Mouse (Mus musculus): Measurements from ENCODE around the gene Herc4. TPM values are rescaled to one million over a fixed set of nuclear protein-coding genes. Genes with fewer than 3 reads are reported as not detected.

The Herc4 gene
- polyA plus RNA-seq (2015; fragmentation: Nextera tagmentation; extraction: Ambion mirVana) = 23.9 and 30.0 TPM in 2 replicates

- Histone ChIP-seq H3K4me2 (peak within 1 kb of the TSS; percentile 76), H3K9ac (peak within 1 kb of the TSS; percentile 100), H3K36me3 (peaks cover 14% of the 10 kb centered on the region), H3K27ac (peak within 1 kb of the TSS; percentile 99), H3K4me3 (replicated peaks) (peak within 1 kb of the TSS; percentile 100), H3K4me1 (replicated peaks) (peaks cover 34% of the 10 kb centered on the region), H3K9me3 (replicated peaks) (no peaks in the 10 kb centered on the region), H3K27me3 (no peaks in the 10 kb centered on the region)
- peak; percentile 99 for ATAC-seq (ENCODE audit: low read depth)
- DNase-seq = peak; percentile 89
- WGBS (ENCODE audit: insufficient replicate concordance) = under 1% methylated on average over 41 of the region's 44 CpGs
Measured at GRCm38 (mm10) chr10:63243493-63244054, at the start of gene Herc4. TSS of gene Herc4 (plus strand) at chr10:63243810.

GRCm38 (mm10) chr10:63199008-63199407 lies 44.6 kb upstream of the Herc4 start:
- H3K9ac ChIP-seq = no peak overlapping the region
- no peaks in the 10 kb centered on the region for H3K9me3 ChIP-seq (replicated peaks)
- DNase-seq = peak; percentile 55
- H3K27ac ChIP-seq = 0 out of 2 replicates have a peak overlapping the region, but pooled peaks have one; percentile 3
- H3K4me1 ChIP-seq (replicated peaks) = peaks cover 14% of the 10 kb centered on the region
- H3K36me3 ChIP-seq = no peaks in the 10 kb centered on the region
- no peaks in the 10 kb centered on the region for H3K27me3 ChIP-seq
- 19% methylated on average over 4 of the region's 4 CpGs for WGBS (ENCODE audit: insufficient replicate concordance)
- ATAC-seq (ENCODE audit: low read depth) = peak; percentile 81
- no peak overlapping the region for H3K4me3 ChIP-seq (replicated peaks)
- peak overlapping the region; percentile 29 for H3K4me2 ChIP-seq

GRCm38 (mm10) chr10:63201534-63201933 lies 42.1 kb upstream of the Herc4 start:
- 68% methylated on average over 8 of the region's 8 CpGs for WGBS (ENCODE audit: insufficient replicate concordance)
- Histone ChIP-seq H3K36me3 (no peaks in the 10 kb centered on the region), H3K9me3 (replicated peaks) (no peaks in the 10 kb centered on the region), H3K27ac (no peak overlapping the region), H3K27me3 (no peaks in the 10 kb centered on the region), H3K4me3 (replicated peaks) (no peak overlapping the region), H3K4me1 (replicated peaks) (peaks cover 14% of the 10 kb centered on the region), H3K4me2 (no peak overlapping the region), H3K9ac (no peak overlapping the region)
- DNase-seq (no peak), ATAC-seq (ENCODE audit: low read depth) (no peak)

DNA sequence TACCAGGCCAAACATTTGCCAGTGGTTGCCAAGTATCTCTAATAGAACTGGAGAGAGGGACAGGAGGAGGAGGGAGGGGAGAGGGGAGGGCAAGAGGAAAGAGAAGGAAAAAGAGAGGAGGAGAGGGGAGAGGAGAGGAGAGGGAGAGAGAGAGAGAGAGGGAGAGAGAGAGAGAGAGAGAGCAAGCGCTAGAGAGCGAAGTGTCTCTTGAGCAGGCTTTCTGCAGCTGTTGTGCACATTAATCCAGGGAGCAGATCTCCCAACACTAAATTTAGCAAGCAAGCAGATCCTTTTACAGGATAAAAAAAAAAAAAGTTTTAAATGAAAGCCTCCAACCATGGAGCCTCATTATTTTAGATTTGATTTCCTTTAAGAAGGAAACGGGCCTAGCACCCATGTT lies 40.6 kb upstream of the Herc4 start:
- DNase-seq (no peak), ATAC-seq (ENCODE audit: low read depth) (no peak)
- no peaks in the 10 kb centered on the region for H3K36me3 ChIP-seq
- H3K4me2 ChIP-seq = no peak overlapping the region
- H3K9ac ChIP-seq = no peak overlapping the region
- H3K27me3 ChIP-seq = no peaks in the 10 kb centered on the region
- no peak overlapping the region for H3K4me3 ChIP-seq (replicated peaks)
- H3K9me3 ChIP-seq (replicated peaks) = no peaks in the 10 kb centered on the region
- no peak overlapping the region for H3K27ac ChIP-seq
- WGBS (ENCODE audit: insufficient replicate concordance) = 93% methylated on average over 3 of the region's 3 CpGs
- H3K4me1 ChIP-seq (replicated peaks) = peaks cover 14% of the 10 kb centered on the region

DNA sequence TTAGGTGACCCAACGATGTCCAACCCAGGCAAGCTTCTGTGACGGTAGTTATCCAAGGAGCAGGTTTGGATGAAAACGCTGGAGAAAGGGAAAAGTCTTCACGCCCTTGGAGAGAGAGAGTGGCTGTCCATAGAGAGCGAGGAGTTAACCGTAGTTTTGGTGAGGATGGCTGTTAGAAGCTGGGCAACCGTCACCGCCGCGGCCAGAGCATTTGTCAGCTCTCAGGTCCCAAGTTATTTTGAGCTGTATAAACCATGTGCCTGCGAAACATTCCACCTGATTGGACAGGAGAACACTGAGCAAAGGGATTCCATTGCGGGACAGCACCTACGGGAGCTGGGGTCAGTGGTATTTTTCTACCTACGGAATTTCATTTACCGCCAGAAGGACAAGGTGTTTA lies 39.9 kb upstream of the Herc4 start, which contains the start of gene Mypn:
Gene Mypn (minus strand): TSS at position 225 of the 400 bp plus-strand sequence.
- DNase-seq (no peak), ATAC-seq (ENCODE audit: low read depth) (no peak)
- no peak within 1 kb of the TSS for H3K4me3 ChIP-seq (replicated peaks)
- WGBS (ENCODE audit: insufficient replicate concordance) = 81% methylated on average over 15 of the region's 15 CpGs
- no peak within 1 kb of the TSS for H3K27ac ChIP-seq
- H3K9me3 ChIP-seq (replicated peaks) = no peaks in the 10 kb centered on the region
- H3K27me3 ChIP-seq = no peaks in the 10 kb centered on the region
- no peak within 1 kb of the TSS for H3K4me2 ChIP-seq
- H3K36me3 ChIP-seq = no peaks in the 10 kb centered on the region
- peaks cover 13% of the 10 kb centered on the region for H3K4me1 ChIP-seq (replicated peaks)
- no peak within 1 kb of the TSS for H3K9ac ChIP-seq

- Histone ChIP-seq H3K9ac (no peak overlapping the region), H3K4me2 (no peak overlapping the region), H3K36me3 (no peaks in the 10 kb centered on the region), H3K4me3 (replicated peaks) (no peak overlapping the region), H3K27ac (no peak overlapping the region), H3K4me1 (replicated peaks) (no peaks in the 10 kb centered on the region), H3K9me3 (replicated peaks) (no peaks in the 10 kb centered on the region), H3K27me3 (no peaks in the 10 kb centered on the region)
- no peak for DNase-seq
- WGBS (ENCODE audit: insufficient replicate concordance) = 62% methylated on average over 6 of the region's 6 CpGs
- no peak for ATAC-seq (ENCODE audit: low read depth)
Measured at GRCm38 (mm10) chr10:63208871-63209270, 34.7 kb upstream of the Herc4 start.

DNA sequence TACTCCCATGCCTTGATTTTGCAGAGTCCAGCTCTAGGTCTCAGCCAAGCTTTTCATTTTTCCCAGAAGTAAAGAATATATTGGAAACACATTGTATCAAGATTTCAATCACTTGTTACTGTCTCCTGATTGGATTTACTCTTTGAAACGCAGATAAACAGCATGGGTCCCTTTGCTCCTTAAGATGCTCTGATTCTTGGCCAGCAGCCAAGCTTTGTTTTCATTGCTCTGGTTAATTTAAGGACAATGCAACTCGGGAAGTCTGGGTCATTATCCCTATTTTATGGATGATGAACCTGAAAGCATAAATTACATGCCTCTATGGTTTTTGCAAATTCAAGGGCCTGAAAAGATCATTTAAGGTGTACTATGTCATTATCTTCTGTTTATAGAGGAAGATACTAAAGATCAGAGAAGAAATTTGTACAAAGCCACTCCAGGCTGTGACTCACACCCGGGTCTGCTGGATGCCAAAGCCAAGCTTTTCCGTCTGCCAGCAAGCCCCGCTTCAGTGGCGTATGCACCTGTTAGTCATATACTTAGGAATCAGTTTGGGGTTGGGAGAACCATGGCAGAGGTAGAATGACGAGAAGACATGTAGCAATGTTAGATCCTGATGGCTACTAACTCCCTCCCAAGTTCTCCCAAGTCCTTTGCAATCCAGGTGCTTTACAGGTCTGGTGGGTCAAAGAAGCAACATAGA lies 22.4 kb upstream of the Herc4 start:
- WGBS (ENCODE audit: insufficient replicate concordance) = 61% methylated on average over 7 of the region's 7 CpGs

DNA sequence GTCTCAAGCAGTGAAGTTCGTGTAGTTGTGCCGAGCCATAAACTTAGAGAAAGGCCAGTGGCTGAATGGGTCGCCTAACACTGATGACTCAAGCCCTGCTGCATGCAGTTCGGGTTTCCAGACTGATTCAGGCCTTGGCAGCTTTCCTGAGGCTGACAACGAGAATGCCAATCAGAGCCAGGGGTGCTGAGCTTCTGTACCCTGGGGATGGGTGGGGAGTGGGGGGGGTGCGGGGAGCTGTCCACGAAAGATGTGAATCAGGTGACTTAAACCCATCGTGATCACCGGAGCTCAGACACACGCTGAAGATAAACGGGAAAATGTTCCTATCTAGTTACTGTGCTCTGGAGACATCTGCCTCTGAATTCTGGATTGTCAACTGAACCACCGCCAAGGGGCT lies 19.3 kb upstream of the Herc4 start:
- H3K4me1 ChIP-seq (replicated peaks) = no peaks in the 10 kb centered on the region
- H3K4me2 ChIP-seq = no peak overlapping the region
- no peak for DNase-seq
- ATAC-seq (ENCODE audit: low read depth) = no peak
- H3K9ac ChIP-seq = no peak overlapping the region
- WGBS (ENCODE audit: insufficient replicate concordance) = 70% methylated on average over 12 of the region's 12 CpGs
- H3K27me3 ChIP-seq = no peaks in the 10 kb centered on the region
- H3K9me3 ChIP-seq (replicated peaks) = no peaks in the 10 kb centered on the region
- H3K4me3 ChIP-seq (replicated peaks) = no peak overlapping the region
- H3K27ac ChIP-seq = no peak overlapping the region
- no peaks in the 10 kb centered on the region for H3K36me3 ChIP-seq

More for the DNA sequence above, 22.4 kb upstream of the Herc4 start:
- H3K9ac ChIP-seq = no peak overlapping the region
- H3K27ac ChIP-seq = no peak overlapping the region
- H3K27me3 ChIP-seq = no peaks in the 10 kb centered on the region
- ATAC-seq (ENCODE audit: low read depth) (no peak), DNase-seq (no peak)
- no peak overlapping the region for H3K4me3 ChIP-seq (replicated peaks)
- H3K9me3 ChIP-seq (replicated peaks) = no peaks in the 10 kb centered on the region
- H3K36me3 ChIP-seq = no peaks in the 10 kb centered on the region
- no peak overlapping the region for H3K4me2 ChIP-seq
- no peaks in the 10 kb centered on the region for H3K4me1 ChIP-seq (replicated peaks)

DNA sequence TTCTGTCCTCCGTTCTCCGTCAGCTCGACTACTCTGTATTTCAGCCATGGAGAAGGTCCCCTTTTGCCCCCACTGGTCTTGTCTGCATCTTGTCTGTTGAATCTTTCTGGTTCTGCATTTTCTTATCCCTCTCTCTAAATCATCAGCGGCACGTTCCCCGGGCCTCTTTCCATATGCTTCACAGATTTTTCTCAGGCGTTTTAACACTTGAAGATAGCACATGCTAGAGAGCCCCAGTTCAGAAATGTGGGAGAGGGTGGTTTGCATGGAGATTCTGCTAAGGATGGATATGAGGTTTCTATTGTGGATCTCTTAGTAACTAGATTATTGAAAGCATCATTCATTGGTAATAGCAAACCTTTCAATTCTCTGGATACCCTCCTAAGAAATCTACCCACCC lies 13.3 kb upstream of the Herc4 start:
- no peak overlapping the region for H3K4me2 ChIP-seq
- no peak overlapping the region for H3K27ac ChIP-seq
- no peaks in the 10 kb centered on the region for H3K36me3 ChIP-seq
- 69% methylated on average over 7 of the region's 7 CpGs for WGBS (ENCODE audit: insufficient replicate concordance)
- no peaks in the 10 kb centered on the region for H3K4me1 ChIP-seq (replicated peaks)
- 0 out of 2 replicates have a peak, but pooled peaks cover 4% of the 10 kb centered on the region for H3K9me3 ChIP-seq (replicated peaks)
- H3K4me3 ChIP-seq (replicated peaks) = no peak overlapping the region
- DNase-seq (no peak), ATAC-seq (ENCODE audit: low read depth) (no peak)
- no peak overlapping the region for H3K9ac ChIP-seq
- H3K27me3 ChIP-seq = no peaks in the 10 kb centered on the region

GRCm38 (mm10) chr10:63230854-63231253 lies 12.8 kb upstream of the Herc4 start:
- Histone ChIP-seq H3K9ac (no peak overlapping the region), H3K27ac (no peak overlapping the region), H3K27me3 (no peaks in the 10 kb centered on the region), H3K36me3 (no peaks in the 10 kb centered on the region), H3K9me3 (replicated peaks) (0 out of 2 replicates have a peak, but pooled peaks cover 4% of the 10 kb centered on the region), H3K4me1 (replicated peaks) (no peaks in the 10 kb centered on the region), H3K4me2 (no peak overlapping the region), H3K4me3 (replicated peaks) (no peak overlapping the region)
- WGBS (ENCODE audit: insufficient replicate concordance) = 15% methylated on average over 3 of the region's 5 CpGs
- DNase-seq = no peak
- no peak for ATAC-seq (ENCODE audit: low read depth)

DNA sequence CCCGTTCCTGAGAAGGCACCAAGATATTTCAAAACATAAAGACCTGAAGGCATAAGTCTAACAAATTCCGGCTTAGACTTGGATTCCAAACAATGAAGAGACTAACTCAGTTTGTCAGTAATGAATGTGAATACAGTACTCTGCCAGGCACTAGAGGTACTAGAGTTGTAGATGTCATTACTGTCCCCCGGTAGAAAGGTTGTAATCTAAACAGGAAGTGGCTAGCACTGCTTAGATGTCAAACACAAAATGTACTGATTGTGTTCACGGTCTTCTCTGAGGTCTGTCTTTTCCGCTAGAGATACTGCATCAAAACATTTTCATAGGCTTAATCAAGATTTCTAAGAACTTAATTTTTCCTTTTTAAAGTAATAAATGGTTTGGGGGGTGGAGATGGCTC lies 12.0 kb upstream of the Herc4 start:
- no peaks in the 10 kb centered on the region for H3K36me3 ChIP-seq
- ATAC-seq (ENCODE audit: low read depth) (no peak), DNase-seq (no peak)
- no peak overlapping the region for H3K27ac ChIP-seq
- H3K27me3 ChIP-seq = no peaks in the 10 kb centered on the region
- no peak overlapping the region for H3K4me2 ChIP-seq
- 0 out of 2 replicates have a peak, but pooled peaks cover 4% of the 10 kb centered on the region for H3K9me3 ChIP-seq (replicated peaks)
- peaks cover 1% of the 10 kb centered on the region; the same call in 1 of the 2 replicates for H3K4me1 ChIP-seq (replicated peaks)
- H3K4me3 ChIP-seq (replicated peaks) = no peak overlapping the region
- H3K9ac ChIP-seq = no peak overlapping the region
- WGBS (ENCODE audit: insufficient replicate concordance) = 33% methylated on average over 5 of the region's 5 CpGs

Data from liver, embryonic 13.5 days (tissue).